Mouse (Mus musculus): ENCODE results near the gene Rab34.

Gene Rab34

GRCm38 (mm10) chr11:78188331-78189233 lies at the start of gene Rab34:
TSS of gene Rab34 (plus strand) at chr11:78188430.
- peak in 1 of 2 experiments; percentile 52 for DNase-seq

- DNase-seq, result no peak
These were observed 47.6 kb upstream of the Rab34 start for GRCm38 (mm10) chr11:78140665-78141064.

GRCm38 (mm10) chr11:78143520-78143919 lies 44.7 kb upstream of the Rab34 start:
- DNase-seq, result no peak

- DNase-seq, result no peak
These were observed 42.1 kb upstream of the Rab34 start for GRCm38 (mm10) chr11:78146168-78146567.

- DNase-seq, result no peak
These were observed 41.3 kb upstream of the Rab34 start for GRCm38 (mm10) chr11:78146707-78147543.

- peak in 1 of 2 experiments; percentile 41 for DNase-seq
These were observed 37.1 kb upstream of the Rab34 start for GRCm38 (mm10) chr11:78151161-78151560.

- peak; percentile 86 to 92 for DNase-seq
These were observed 35.7 kb upstream of the Rab34 start for GRCm38 (mm10) chr11:78152299-78153231.

GRCm38 (mm10) chr11:78153778-78154177 lies 34.5 kb upstream of the Rab34 start:
- DNase-seq, result peak in 1 of 2 experiments; percentile 25

- peak in 1 of 2 experiments; percentile 54 for DNase-seq
These were observed 32.6 kb upstream of the Rab34 start for GRCm38 (mm10) chr11:78155674-78156073.

- DNase-seq, result no peak
These were observed 32.0 kb upstream of the Rab34 start for GRCm38 (mm10) chr11:78156156-78156699.

- peak; percentile 74 to 84 for DNase-seq
These were observed 29.1 kb upstream of the Rab34 start for GRCm38 (mm10) chr11:78159096-78159495.

GRCm38 (mm10) chr11:78159557-78159956 lies 28.7 kb upstream of the Rab34 start:
- DNase-seq, result no peak

- DNase-seq, result no peak
These were observed 28.1 kb upstream of the Rab34 start for GRCm38 (mm10) chr11:78160171-78160570.

- DNase-seq, result no peak
These were observed 27.6 kb upstream of the Rab34 start for GRCm38 (mm10) chr11:78160675-78161074.

GRCm38 (mm10) chr11:78161169-78161568 lies 27.1 kb upstream of the Rab34 start:
- DNase-seq, result no peak

- DNase-seq, result peak in 1 of 2 experiments; percentile 58
These were observed 26.3 kb upstream of the Rab34 start for GRCm38 (mm10) chr11:78161968-78162367.

GRCm38 (mm10) chr11:78162504-78162903 lies 25.7 kb upstream of the Rab34 start:
- peak in 1 of 2 experiments; percentile 44 for DNase-seq

- DNase-seq, result no peak
These were observed 25.2 kb upstream of the Rab34 start for GRCm38 (mm10) chr11:78163045-78163444.

- peak in 1 of 2 experiments; percentile 43 for DNase-seq
These were observed 24.3 kb upstream of the Rab34 start for GRCm38 (mm10) chr11:78163681-78164603.

GRCm38 (mm10) chr11:78164604-78164923 lies 23.7 kb upstream of the Rab34 start:
- DNase-seq, result no peak
